Mouse (Mus musculus): ENCODE data around the gene Adcy5. TPM values are rescaled to one million over a fixed set of nuclear protein-coding genes. Genes with fewer than 3 reads are reported as not detected.

Adcy5 gene
- polyA plus RNA-seq, 1 experiment from 2014 or later: 1.8 TPM

GRCm38 (mm10) chr16:35251690-35252089 lies 97.0 kb downstream of the Adcy5 start:
- Histone ChIP-seq H3K27ac (ENCODE audit: low read depth) (no peak overlapping the region), H3K9me3 (ENCODE audit: low read depth, low read length) (no peaks in the 10 kb centered on the region), H3K36me3 (ENCODE audit: insufficient read depth) (no peaks in the 10 kb centered on the region), H3K4me3 (ENCODE audit: low read depth, low read length) (no peak overlapping the region), H3K9ac (no peak overlapping the region), H3K27me3 (ENCODE audit: insufficient read depth, low read length) (no peaks in the 10 kb centered on the region), H3K4me1 (ENCODE audit: insufficient read depth) (no peaks in the 10 kb centered on the region), H3K4me2 (no peak overlapping the region)
- TF ChIP-seq CTCF (IDR thresholded peaks at IDR 0.05; ENCODE audit: low read depth): no peak
- ATAC-seq (ENCODE audit: insufficient read depth) (no peak), DNase-seq (peak; percentile 19)
- WGBS: 74% methylated on average over 6 of the region's 6 CpGs

GRCm38 (mm10) chr16:35252967-35253366 lies 98.3 kb downstream of the Adcy5 start:
- no peak overlapping the region for H3K9ac ChIP-seq
- WGBS: 60% methylated on average over 6 of the region's 6 CpGs
- no peak for TF ChIP-seq CTCF (IDR thresholded peaks at IDR 0.05; ENCODE audit: low read depth)

GRCm38 (mm10) chr16:35255981-35256380 lies 101.3 kb downstream of the Adcy5 start:
- Histone ChIP-seq H3K27ac (ENCODE audit: low read depth) (no peak overlapping the region), H3K4me3 (ENCODE audit: low read depth, low read length) (no peak overlapping the region), H3K4me2 (no peak overlapping the region), H3K27me3 (ENCODE audit: insufficient read depth, low read length) (no peaks in the 10 kb centered on the region), H3K9me3 (ENCODE audit: low read depth, low read length) (no peaks in the 10 kb centered on the region), H3K9ac (no peak overlapping the region), H3K4me1 (ENCODE audit: insufficient read depth) (no peaks in the 10 kb centered on the region), H3K36me3 (ENCODE audit: insufficient read depth) (no peaks in the 10 kb centered on the region)
- DNase-seq (no peak), ATAC-seq (ENCODE audit: insufficient read depth) (no peak)
- no peak for TF ChIP-seq CTCF (IDR thresholded peaks at IDR 0.05; ENCODE audit: low read depth)
- 30% methylated on average over 11 of the region's 11 CpGs for WGBS

More at GRCm38 (mm10) chr16:35252967-35253366, 98.3 kb downstream of the Adcy5 start:
- Histone ChIP-seq H3K4me2 (no peak overlapping the region), H3K36me3 (ENCODE audit: insufficient read depth) (no peaks in the 10 kb centered on the region), H3K9me3 (ENCODE audit: low read depth, low read length) (no peaks in the 10 kb centered on the region), H3K27ac (ENCODE audit: low read depth) (no peak overlapping the region), H3K4me1 (ENCODE audit: insufficient read depth) (no peaks in the 10 kb centered on the region), H3K27me3 (ENCODE audit: insufficient read depth, low read length) (no peaks in the 10 kb centered on the region), H3K4me3 (ENCODE audit: low read depth, low read length) (no peak overlapping the region)
- DNase-seq: no peak
- no peak for ATAC-seq (ENCODE audit: insufficient read depth)

- Histone ChIP-seq H3K4me3 (ENCODE audit: low read depth, low read length) (no peak overlapping the region), H3K4me1 (ENCODE audit: insufficient read depth) (no peaks in the 10 kb centered on the region), H3K4me2 (no peak overlapping the region), H3K9ac (no peak overlapping the region), H3K27ac (ENCODE audit: low read depth) (no peak overlapping the region), H3K27me3 (ENCODE audit: insufficient read depth, low read length) (no peaks in the 10 kb centered on the region), H3K9me3 (ENCODE audit: low read depth, low read length) (no peaks in the 10 kb centered on the region), H3K36me3 (ENCODE audit: insufficient read depth) (no peaks in the 10 kb centered on the region)
- ATAC-seq (ENCODE audit: insufficient read depth) (peak; percentile 59; the same call in 1 of the 2 replicates), DNase-seq (peak; percentile 95)
- peak; percentile 97 for TF ChIP-seq CTCF (IDR thresholded peaks at IDR 0.05; ENCODE audit: low read depth)
- 38% methylated on average over 10 of the region's 10 CpGs for WGBS
These were observed 115.8 kb downstream of the Adcy5 start for GRCm38 (mm10) chr16:35270353-35270934.

GRCm38 (mm10) chr16:35270945-35271344 lies 116.3 kb downstream of the Adcy5 start:
- Histone ChIP-seq H3K9me3 (ENCODE audit: low read depth, low read length) (no peaks in the 10 kb centered on the region), H3K36me3 (ENCODE audit: insufficient read depth) (no peaks in the 10 kb centered on the region), H3K9ac (no peak overlapping the region), H3K4me1 (ENCODE audit: insufficient read depth) (no peaks in the 10 kb centered on the region), H3K27ac (ENCODE audit: low read depth) (no peak overlapping the region), H3K4me2 (no peak overlapping the region), H3K27me3 (ENCODE audit: insufficient read depth, low read length) (no peaks in the 10 kb centered on the region), H3K4me3 (ENCODE audit: low read depth, low read length) (no peak overlapping the region)
- ATAC-seq (ENCODE audit: insufficient read depth) (0 out of 2 replicates have a peak, but pooled peaks have one; percentile 10), DNase-seq (no peak)
- TF ChIP-seq CTCF (IDR thresholded peaks at IDR 0.05; ENCODE audit: low read depth): no peak
- WGBS: 74% methylated on average over 6 of the region's 6 CpGs

- Histone ChIP-seq H3K4me3 (ENCODE audit: low read depth, low read length) (no peak overlapping the region), H3K9me3 (ENCODE audit: low read depth, low read length) (no peaks in the 10 kb centered on the region), H3K9ac (no peak overlapping the region), H3K36me3 (ENCODE audit: insufficient read depth) (no peaks in the 10 kb centered on the region), H3K27me3 (ENCODE audit: insufficient read depth, low read length) (no peaks in the 10 kb centered on the region), H3K27ac (ENCODE audit: low read depth) (no peak overlapping the region), H3K4me2 (no peak overlapping the region), H3K4me1 (ENCODE audit: insufficient read depth) (no peaks in the 10 kb centered on the region)
- peak; percentile 58 for TF ChIP-seq CTCF (IDR thresholded peaks at IDR 0.05; ENCODE audit: low read depth)
- peak; percentile 50 for DNase-seq
- 38% methylated on average over 4 of the region's 4 CpGs for WGBS
- ATAC-seq (ENCODE audit: insufficient read depth): no peak
These were observed 116.9 kb downstream of the Adcy5 start for GRCm38 (mm10) chr16:35271572-35271971.

- H3K4me3 ChIP-seq (ENCODE audit: low read depth, low read length): no peak overlapping the region
- DNase-seq (peak; percentile 33), ATAC-seq (ENCODE audit: insufficient read depth) (no peak)
- no peak overlapping the region for H3K27ac ChIP-seq (ENCODE audit: low read depth)
- 62% methylated on average over 4 of the region's 4 CpGs for WGBS
- no peaks in the 10 kb centered on the region for H3K9me3 ChIP-seq (ENCODE audit: low read depth, low read length)
- peak; percentile 47 for TF ChIP-seq CTCF (IDR thresholded peaks at IDR 0.05; ENCODE audit: low read depth)
- no peak overlapping the region for H3K4me2 ChIP-seq
- no peaks in the 10 kb centered on the region for H3K4me1 ChIP-seq (ENCODE audit: insufficient read depth)
- H3K9ac ChIP-seq: no peak overlapping the region
- no peaks in the 10 kb centered on the region for H3K36me3 ChIP-seq (ENCODE audit: insufficient read depth)
- no peaks in the 10 kb centered on the region for H3K27me3 ChIP-seq (ENCODE audit: insufficient read depth, low read length)
These were observed 117.7 kb downstream of the Adcy5 start for GRCm38 (mm10) chr16:35272417-35272816.
